Comparison of ENCODE assay signal across 8 mouse cellular contexts in the genomic region with DNA sequence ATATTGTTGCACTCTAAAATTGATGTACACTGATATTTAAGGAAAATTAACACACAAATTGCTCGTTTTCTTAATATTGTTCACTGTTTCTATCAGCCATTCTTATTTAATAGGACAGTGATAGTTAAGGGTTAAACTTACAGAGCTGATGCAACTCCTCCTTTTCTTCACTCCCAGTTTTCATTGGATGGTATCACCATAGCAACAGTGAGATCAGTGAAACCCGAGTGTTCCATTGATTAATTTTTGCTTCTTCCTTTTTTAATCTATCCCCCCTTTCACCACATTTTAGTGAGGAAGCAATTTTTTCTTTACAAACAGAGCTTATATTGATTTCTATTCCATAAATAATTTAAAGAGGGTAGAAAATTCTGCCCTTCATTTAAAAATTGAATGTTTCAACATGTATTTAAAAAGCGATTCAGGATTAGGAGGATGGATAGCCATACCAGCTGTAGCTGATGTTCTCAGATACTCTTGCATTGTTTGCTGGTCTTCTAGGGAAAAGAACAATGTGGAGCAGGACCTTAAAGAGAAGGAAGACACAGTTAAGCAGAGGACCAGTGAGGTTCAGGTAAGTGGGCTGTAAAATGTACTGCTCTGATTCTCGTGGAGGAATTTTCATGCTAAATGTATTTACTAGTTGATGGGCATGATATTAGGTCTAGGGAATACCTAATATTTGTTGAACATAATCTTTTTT.
A peak's percentile ranks its signal among the peaks of the same experiment; 100 is the strongest.
DNase-seq lines count a peak whose midpoint lies in the region; ATAC-seq and TF ChIP-seq lines count a peak whose summit lies in the region.

No protein-coding gene starts in this region.

- H3K4me2 ChIP-seq in lung, postnatal 0 days (replicated peaks; ENCODE audit: low read depth, low read length) = no peak overlapping the region
- H3K4me2 ChIP-seq in hindbrain, embryonic 14.5 days (replicated peaks) = peak overlapping the region; percentile 19; the same call in 1 of the 2 replicates
- no peak overlapping the region for H3K4me2 ChIP-seq in intestine, postnatal 0 days (replicated peaks; ENCODE audit: low read depth)

- H3K36me3 ChIP-seq in lung, postnatal 0 days (ENCODE audit: insufficient read depth, low read length) = no peaks in the 10 kb centered on the region
- no peaks in the 10 kb centered on the region for H3K36me3 ChIP-seq in hindbrain, embryonic 14.5 days (replicated peaks; ENCODE audit: control insufficient read depth, insufficient read depth)
- H3K36me3 ChIP-seq in intestine, postnatal 0 days (ENCODE audit: control insufficient read depth, insufficient read depth) = 0 out of 2 replicates have a peak, but pooled peaks cover 4% of the 10 kb centered on the region

- no peak overlapping the region for H3K27ac ChIP-seq in lung, postnatal 0 days (ENCODE audit: low read length)
- peak overlapping the region; percentile 75 for H3K27ac ChIP-seq in hindbrain, embryonic 14.5 days
- H3K27ac ChIP-seq in intestine, postnatal 0 days (ENCODE audit: low read depth, low read length) = no peak overlapping the region

- no peak for TF ChIP-seq EP300 in lung, postnatal 0 days (IDR thresholded peaks at IDR 0.05)

- H3K9me3 ChIP-seq in lung, postnatal 0 days (ENCODE audit: low read length) = no peaks in the 10 kb centered on the region
- H3K9me3 ChIP-seq in hindbrain, embryonic 14.5 days (ENCODE audit: control insufficient read depth, low read length) = no peaks in the 10 kb centered on the region
- H3K9me3 ChIP-seq in intestine, postnatal 0 days (ENCODE audit: control insufficient read depth) = no peaks in the 10 kb centered on the region

- WGBS in lung, postnatal 0 days = 50% methylated on average over 4 of the region's 4 CpGs
- whole genome bisulfite sequencing in hindbrain, embryonic 14.5 days = 30% methylated on average over 4 of the region's 4 CpGs
- 58% methylated on average over 4 of the region's 4 CpGs for WGBS in intestine, postnatal 0 days

- TF ChIP-seq CTCF in lung, postnatal 0 days (IDR thresholded peaks at IDR 0.05) = no peak
- TF ChIP-seq CTCF in intestine, postnatal 0 days (IDR thresholded peaks at IDR 0.05; ENCODE audit: low read depth) = no peak

- no peak overlapping the region for H3K9ac ChIP-seq in lung, postnatal 0 days (replicated peaks; ENCODE audit: low read depth)
- H3K9ac ChIP-seq in hindbrain, embryonic 14.5 days = peak overlapping the region; percentile 67
- no peak overlapping the region for H3K9ac ChIP-seq in intestine, postnatal 0 days (ENCODE audit: low read depth, low read length)

- no peaks in the 10 kb centered on the region for H3K4me1 ChIP-seq in lung, postnatal 0 days (ENCODE audit: insufficient read depth, low read depth, low read length)
- H3K4me1 ChIP-seq in hindbrain, embryonic 14.5 days (replicated peaks; ENCODE audit: control insufficient read depth, insufficient read depth, low read length) = peaks cover 6% of the 10 kb centered on the region; the same call in 1 of the 2 replicates
- H3K4me1 ChIP-seq in intestine, postnatal 0 days (replicated peaks; ENCODE audit: control insufficient read depth, insufficient read depth, low read length) = no peaks in the 10 kb centered on the region

- ATAC-seq in lung, postnatal 0 days = no peak
- peak; percentile 94 for ATAC-seq in hindbrain, embryonic 14.5 days (ENCODE audit: low FRiP score)
- ATAC-seq in intestine, postnatal 0 days = no peak

- no peaks in the 10 kb centered on the region for H3K27me3 ChIP-seq in lung, postnatal 0 days (replicated peaks; ENCODE audit: insufficient read depth, low read length)
- no peaks in the 10 kb centered on the region for H3K27me3 ChIP-seq in hindbrain, embryonic 14.5 days (ENCODE audit: control insufficient read depth, insufficient read depth, low read length)
- H3K27me3 ChIP-seq in intestine, postnatal 0 days (replicated peaks; ENCODE audit: control insufficient read depth, insufficient read depth, low read length) = no peaks in the 10 kb centered on the region

- H3K4me3 ChIP-seq in lung, postnatal 0 days (ENCODE audit: low read depth, low read length) = no peak overlapping the region
- H3K4me3 ChIP-seq in hindbrain, embryonic 14.5 days (replicated peaks; ENCODE audit: low read length) = peak overlapping the region; percentile 43
- H3K4me3 ChIP-seq in intestine, postnatal 0 days (ENCODE audit: low read depth, low read length) = no peak overlapping the region

- peak; percentile 23 for DNase-seq in lung, postnatal 0 days (ENCODE audit: low spot score)
- DNase-seq in lung, adult 18-20 months = no peak
- peak; percentile 59 for DNase-seq in embryo, embryonic 10 days (ENCODE audit: low spot score)
- peak; percentile 83 for DNase-seq in hindbrain, embryonic 14.5 days (ENCODE audit: low spot score)
- DNase-seq in retina, embryonic 14.5 days (ENCODE audit: low spot score) = peak; percentile 50
- DNase-seq in kidney, adult 8-10 months = no peak
- no peak for DNase-seq in ovary, postnatal 10 days (ENCODE audit: low spot score)

Comparison
In these comparisons a context has a peak if more than half of its experiments do, and no peak if none do; other contexts are left out.
1. DNase-seq: peak in lung, postnatal 0 days (single experiment), embryo, embryonic 10 days (single experiment), hindbrain, embryonic 14.5 days (single experiment) and retina, embryonic 14.5 days (single experiment); none in lung, adult 18-20 months (0 of 2), kidney, adult 8-10 months (0 of 2) and ovary, postnatal 10 days (single experiment).